Mouse (Mus musculus) stomach, embryonic 15.5 days (tissue): ENCODE data around the gene Il5. TPM values are rescaled to one million over a fixed set of nuclear protein-coding genes. Genes with fewer than 3 reads are reported as not detected.

Experiments
- ATAC-seq: fragments of 200-750 bp; cut with Nextera tagmentation; 2 replicates; pipeline ENCODE4 v1.8.0; 2017; ENCODE audit warnings: low read depth, moderate number of reproducible peaks, moderate TSS enrichment; ENCODE audit not compliant: insufficient read depth, low FRiP score
- H3K27ac ChIP-seq: fragments of 300-500 bp; sonication (generic); 2 replicates; pipeline ENCODE4 v1.5.1; 2015; ENCODE audit warnings: mild to moderate bottlenecking, inconsistent platforms
- H3K27me3 ChIP-seq: fragments of 300-500 bp; sonication (generic); replicated peaks from 2 replicates; pipeline ENCODE4 v1.6.1; 2015; ENCODE audit warnings: inconsistent platforms
- H3K36me3 ChIP-seq: fragments of 300-500 bp; sonication (generic); 2 replicates; pipeline ENCODE4 v1.6.1; 2015; ENCODE audit warnings: inconsistent platforms
- H3K4me1 ChIP-seq: fragments of 300-500 bp; sonication (generic); 2 replicates; pipeline ENCODE4 v1.6.1; 2015; ENCODE audit warnings: inconsistent platforms
- H3K4me2 ChIP-seq: fragments of 300-500 bp; sonication (generic); 2 replicates; pipeline ENCODE4 v1.6.1; 2015; ENCODE audit warnings: mild to moderate bottlenecking, inconsistent platforms
- H3K4me3 ChIP-seq: fragments of 300-500 bp; sonication (generic); replicated peaks from 2 replicates; pipeline ENCODE4 v1.5.1; 2015; ENCODE audit warnings: inconsistent platforms
- H3K9ac ChIP-seq: fragments of 300-500 bp; sonication (generic); 2 replicates; pipeline ENCODE4 v1.6.1; 2015; ENCODE audit warnings: inconsistent platforms
- H3K9me3 ChIP-seq: fragments of 300-500 bp; sonication (generic); 2 replicates; pipeline ENCODE4 v1.6.1; 2016; ENCODE audit warnings: inconsistent platforms
- WGBS: fragments of 180-500 bp; shearing (Covaris S2); methylation state at CpG from one replicate; pipeline ENCODE4 v1.1.7; 2015; 5-methylcytosine and 5-hydroxymethylcytosine counted together
- microRNA-seq: library from miRNA; unstranded; fragments of <30 nt; microRNA quantifications from one replicate; pipeline ENCODE4, GENCODE M21; 2016
- polyA plus RNA-seq: library from polyadenylated mRNA; unstranded; fragments of >200 nt; fragmentation: Nextera tagmentation; extraction: Ambion mirVana; gene quantifications from 2 replicates; pipeline ENCODE4 v1.2.1, GENCODE M21; 2015

Gene Il5
- polyA plus RNA-seq, 1 experiment from 2014 or later: not detected

DNA sequence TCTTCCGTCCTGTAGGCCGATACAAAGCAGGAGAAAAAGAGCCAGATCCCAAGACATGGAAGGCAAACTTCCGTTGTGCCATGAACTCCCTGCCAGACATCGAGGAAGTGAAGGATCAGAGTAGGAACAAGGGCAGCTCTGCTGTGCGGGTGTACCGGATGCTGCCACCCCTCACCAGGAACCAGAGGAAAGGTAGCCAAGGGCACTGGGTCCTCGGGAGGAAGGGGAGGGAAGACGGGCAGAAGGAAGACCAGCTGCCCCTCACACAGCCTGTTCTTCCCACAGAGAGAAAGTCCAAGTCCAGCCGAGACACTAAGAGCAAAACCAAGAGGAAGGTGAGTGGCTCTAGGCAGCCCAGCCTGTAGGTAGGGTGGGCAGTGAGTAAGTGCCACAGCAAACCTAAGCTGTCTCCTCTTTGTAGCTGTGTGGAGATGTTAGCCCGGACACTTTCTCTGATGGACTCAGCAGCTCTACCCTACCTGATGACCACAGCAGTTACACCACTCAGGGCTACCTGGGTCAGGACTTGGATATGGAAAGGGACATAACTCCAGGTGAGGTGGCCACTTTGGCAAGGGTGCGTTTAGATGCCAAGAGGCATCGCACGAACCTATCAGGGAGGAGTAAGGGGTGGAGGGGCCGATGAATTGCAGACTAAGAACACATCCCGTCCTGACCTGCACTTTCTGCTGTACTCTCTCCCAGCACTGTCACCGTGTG, 53.2 kb downstream of the Il5 start:
- no peak overlapping the region for H3K4me2 ChIP-seq
- no peak overlapping the region for H3K9ac ChIP-seq
- peaks cover 11% of the 10 kb centered on the region; the same call in 1 of the 2 replicates for H3K4me1 ChIP-seq
- WGBS: 87% methylated on average over 16 of the region's 16 CpGs
- 0 out of 2 replicates have a peak, but pooled peaks cover 8% of the 10 kb centered on the region for H3K36me3 ChIP-seq
- no peak overlapping the region for H3K27ac ChIP-seq
- no peaks in the 10 kb centered on the region for H3K27me3 ChIP-seq
- ATAC-seq: no peak
- H3K4me3 ChIP-seq: no peak overlapping the region
- no peaks in the 10 kb centered on the region for H3K9me3 ChIP-seq

Small RNAs within 50 kb of the gene (microRNA-seq; reads per million reads assigned to microRNA genes)
- not detected for gene Mir7671

Other genes with a start within 250 kb of the Il5 start
- gene Gm9945, start 240.6 kb upstream of the Il5 start, polyA plus RNA-seq: not detected in 2 replicates
- gene Sowaha, start 240.5 kb upstream of the Il5 start, polyA plus RNA-seq: 0.85 and 2.0 TPM in 2 replicates
- gene Sept8, start 201.5 kb upstream of the Il5 start, polyA plus RNA-seq: 25.3 and 25.4 TPM in 2 replicates
- 51.0 and 62.6 TPM in 2 replicates for gene Kif3a, start 153.4 kb upstream of the Il5 start, polyA plus RNA-seq
- gene Il4, start 102.1 kb upstream of the Il5 start, polyA plus RNA-seq: 1.0 and 1.8 TPM in 2 replicates
- gene Il13, start 86.1 kb upstream of the Il5 start, polyA plus RNA-seq: not detected in 2 replicates
- gene Rad50, start 13.5 kb upstream of the Il5 start, polyA plus RNA-seq: 28.9 and 29.5 TPM in 2 replicates
- gene Irf1, start 49.2 kb downstream of the Il5 start, polyA plus RNA-seq: 27.6 and 27.9 TPM in 2 replicates
- gene Gm17334, start 52.4 kb downstream of the Il5 start, polyA plus RNA-seq: 0.19 and 0.24 TPM in 2 replicates
- gene Gm12216, start 138.5 kb downstream of the Il5 start, polyA plus RNA-seq: 1.7 and 2.4 TPM in 2 replicates
- gene Slc22a5, start 170.9 kb downstream of the Il5 start, polyA plus RNA-seq: 7.8 and 9.3 TPM in 2 replicates